Mouse (Mus musculus) midbrain, embryonic 16.5 days (tissue): ENCODE measurements around the gene Zcchc24. TPM values are rescaled to one million over a fixed set of nuclear protein-coding genes. Genes with fewer than 3 reads are reported as not detected.

Experiments
- ATAC-seq: fragments of 200-750 bp; cut with Nextera tagmentation; 2 replicates; pipeline ENCODE4 v1.8.0; 2017; ENCODE audit warnings: moderate TSS enrichment
- H3K27ac ChIP-seq: fragments of 300-500 bp; sonication (generic); 2 replicates; pipeline ENCODE4 v1.5.1; 2014; ENCODE audit warnings: mild to moderate bottlenecking, low read length, mixed read lengths
- H3K27me3 ChIP-seq: fragments of 300-500 bp; sonication (generic); 2 replicates; pipeline ENCODE4 v1.6.1; 2014; ENCODE audit warnings: low read depth, low read length, mixed read lengths; ENCODE audit not compliant: control insufficient read depth, insufficient read depth
- H3K36me3 ChIP-seq: fragments of 300-500 bp; sonication (generic); 2 replicates; pipeline ENCODE4 v1.6.1; 2014; ENCODE audit warnings: mild to moderate bottlenecking, low read length, moderate library complexity, mixed read lengths; ENCODE audit not compliant: control insufficient read depth, insufficient read depth
- H3K4me1 ChIP-seq: fragments of 300-500 bp; sonication (generic); 2 replicates; pipeline ENCODE4 v1.6.1; 2014; ENCODE audit warnings: mild to moderate bottlenecking, low read length, mixed read lengths; ENCODE audit not compliant: control insufficient read depth, insufficient read depth
- H3K4me2 ChIP-seq: fragments of 300-500 bp; sonication (generic); 2 replicates; pipeline ENCODE4 v1.6.1; 2014; ENCODE audit warnings: mild to moderate bottlenecking, low read length, mixed read lengths
- H3K4me3 ChIP-seq: fragments of 300-500 bp; sonication (generic); 2 replicates; pipeline ENCODE4 v1.5.1; 2014; ENCODE audit warnings: low read depth, mild to moderate bottlenecking, low read length, moderate library complexity, mixed read lengths
- H3K9ac ChIP-seq: fragments of 300-500 bp; sonication (generic); 2 replicates; pipeline ENCODE4 v1.6.1; 2014; ENCODE audit warnings: low read depth, low read length, mixed read lengths
- H3K9me3 ChIP-seq: fragments of 300-500 bp; sonication (generic); replicated peaks from 2 replicates; pipeline ENCODE4 v1.6.1; 2014; ENCODE audit warnings: mild to moderate bottlenecking, low read length, mixed read lengths; ENCODE audit not compliant: control insufficient read depth, poor library complexity, severe bottlenecking
- WGBS: fragments of 180-500 bp; shearing (Covaris S2); extraction: QIAGEN DNeasy Blood & Tissue Kit; methylation state at CpG from one replicate; pipeline ENCODE4 v1.1.7; 2014; 5-methylcytosine and 5-hydroxymethylcytosine counted together
- polyA plus RNA-seq: library from polyadenylated mRNA; unstranded; fragments of >200 nt; fragmentation: Nextera tagmentation; extraction: Ambion mirVana; gene quantifications from 2 replicates; pipeline ENCODE4 v1.2.1, GENCODE M21; 2015

The Zcchc24 gene
- polyA plus RNA-seq, 1 experiment from 2014 or later: 12.2 TPM

DNA sequence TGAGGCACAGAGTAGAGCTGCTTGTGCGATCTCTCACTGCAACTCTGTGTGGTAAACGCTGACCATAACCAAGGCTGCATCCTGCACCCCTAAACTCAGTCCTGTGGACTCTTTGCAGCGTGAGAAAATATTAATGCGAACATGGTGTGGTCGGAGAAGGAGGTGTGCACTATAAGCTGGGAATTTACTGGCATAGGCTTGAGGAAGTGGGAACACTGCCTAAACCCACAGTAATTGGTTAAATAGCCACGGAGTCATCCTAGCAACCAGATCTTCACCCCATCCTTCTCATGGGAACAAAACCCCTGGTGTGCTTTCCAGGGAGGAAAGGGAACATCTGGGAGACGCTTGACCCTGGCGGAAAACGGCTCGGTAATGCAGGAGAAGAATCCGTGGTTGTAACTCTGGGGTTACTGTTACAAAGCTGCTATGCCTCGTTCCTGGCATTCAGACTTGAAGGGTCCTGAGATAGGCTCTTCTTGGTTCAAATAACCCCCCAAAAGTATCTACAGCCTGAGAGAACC, 18.6 kb upstream of the Zcchc24 start:
- no peak for ATAC-seq
- H3K4me1 ChIP-seq: no peaks in the 10 kb centered on the region
- no peak overlapping the region for H3K27ac ChIP-seq
- no peak overlapping the region for H3K4me3 ChIP-seq
- no peak overlapping the region for H3K9ac ChIP-seq
- H3K27me3 ChIP-seq: no peaks in the 10 kb centered on the region
- WGBS: 77% methylated on average over 12 of the region's 12 CpGs
- H3K9me3 ChIP-seq: no peaks in the 10 kb centered on the region
- H3K4me2 ChIP-seq: no peak overlapping the region
- no peaks in the 10 kb centered on the region for H3K36me3 ChIP-seq

- H3K27me3 ChIP-seq: no peaks in the 10 kb centered on the region
- H3K4me1 ChIP-seq: no peaks in the 10 kb centered on the region
- H3K4me3 ChIP-seq: no peak overlapping the region
- 65% methylated on average over 5 of the region's 5 CpGs for WGBS
- ATAC-seq: no peak
- H3K9me3 ChIP-seq: no peaks in the 10 kb centered on the region
- no peak overlapping the region for H3K27ac ChIP-seq
- H3K4me2 ChIP-seq: no peak overlapping the region
- no peaks in the 10 kb centered on the region for H3K36me3 ChIP-seq
- no peak overlapping the region for H3K9ac ChIP-seq
Observed at GRCm38 (mm10) chr14:25786959-25787358, 18.1 kb upstream of the Zcchc24 start.

- no peak overlapping the region for H3K4me2 ChIP-seq
- H3K9ac ChIP-seq: no peak overlapping the region
- H3K9me3 ChIP-seq: no peaks in the 10 kb centered on the region
- H3K36me3 ChIP-seq: no peaks in the 10 kb centered on the region
- no peak for ATAC-seq
- no peak overlapping the region for H3K4me3 ChIP-seq
- H3K27me3 ChIP-seq: no peaks in the 10 kb centered on the region
- H3K4me1 ChIP-seq: no peaks in the 10 kb centered on the region
- H3K27ac ChIP-seq: no peak overlapping the region
- 89% methylated on average over 4 of the region's 4 CpGs for WGBS
Observed at GRCm38 (mm10) chr14:25785210-25785609, 16.4 kb upstream of the Zcchc24 start.

DNA sequence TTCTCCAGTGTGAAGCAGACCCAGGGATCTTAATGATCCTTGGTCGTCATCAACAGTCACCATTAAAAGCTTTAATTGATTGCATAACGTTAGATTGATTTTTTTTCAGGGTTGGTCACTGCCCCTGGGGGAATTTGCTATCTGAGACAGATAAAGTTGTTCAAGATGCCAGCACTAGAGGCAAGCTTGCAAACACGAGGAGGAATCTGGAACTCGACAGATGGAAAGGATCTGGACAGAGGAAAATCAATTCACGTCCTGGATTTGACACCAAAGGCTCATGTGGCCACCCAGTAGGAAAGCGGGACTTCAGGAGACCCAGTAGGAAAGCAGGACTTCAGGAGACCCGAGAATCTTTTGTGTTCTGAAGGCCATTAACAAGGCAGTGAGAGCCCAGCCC, 14.4 kb upstream of the Zcchc24 start:
- H3K4me3 ChIP-seq: no peak overlapping the region
- 66% methylated on average over 7 of the region's 7 CpGs for WGBS

GRCm38 (mm10) chr14:25780601-25781000, 11.8 kb upstream of the Zcchc24 start:
- Histone ChIP-seq H3K4me3 (no peak overlapping the region), H3K36me3 (no peaks in the 10 kb centered on the region), H3K27me3 (no peaks in the 10 kb centered on the region), H3K9ac (no peak overlapping the region), H3K4me1 (no peaks in the 10 kb centered on the region), H3K27ac (no peak overlapping the region), H3K4me2 (no peak overlapping the region), H3K9me3 (no peaks in the 10 kb centered on the region)
- WGBS: 56% methylated on average over 11 of the region's 11 CpGs
- ATAC-seq: no peak

More for the DNA sequence above, 14.4 kb upstream of the Zcchc24 start:
- Histone ChIP-seq H3K4me1 (no peaks in the 10 kb centered on the region), H3K27me3 (no peaks in the 10 kb centered on the region), H3K36me3 (no peaks in the 10 kb centered on the region), H3K4me2 (no peak overlapping the region), H3K9ac (no peak overlapping the region), H3K9me3 (no peaks in the 10 kb centered on the region), H3K27ac (no peak overlapping the region)
- ATAC-seq: no peak

GRCm38 (mm10) chr14:25776294-25776693, 7.5 kb upstream of the Zcchc24 start:
- H3K9ac ChIP-seq: no peak overlapping the region
- no peaks in the 10 kb centered on the region for H3K27me3 ChIP-seq
- no peak overlapping the region for H3K4me3 ChIP-seq
- ATAC-seq: no peak
- H3K9me3 ChIP-seq: no peaks in the 10 kb centered on the region
- H3K27ac ChIP-seq: no peak overlapping the region
- no peak overlapping the region for H3K4me2 ChIP-seq
- no peaks in the 10 kb centered on the region for H3K36me3 ChIP-seq
- no peaks in the 10 kb centered on the region for H3K4me1 ChIP-seq
- WGBS: 69% methylated on average over 6 of the region's 6 CpGs

DNA sequence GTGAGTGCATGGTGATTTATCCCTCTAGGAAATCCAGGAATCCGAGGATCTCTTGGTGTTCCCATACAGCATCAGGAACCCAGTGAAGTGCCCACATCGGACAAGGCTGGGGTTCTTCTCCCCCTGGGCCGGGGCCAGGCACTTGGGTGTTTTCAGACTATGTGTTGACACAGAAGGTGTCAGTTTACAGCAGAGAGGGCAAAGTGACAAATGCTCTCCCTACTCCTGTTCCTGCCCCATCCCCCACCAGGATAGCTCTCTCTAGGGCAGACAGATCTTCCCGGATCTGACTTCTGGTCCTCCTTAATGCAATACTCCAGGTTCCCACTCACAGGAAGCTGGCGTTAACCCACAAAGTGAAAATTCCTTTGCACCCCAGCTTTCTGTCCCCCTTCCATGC, 5.3 kb upstream of the Zcchc24 start:
- WGBS: 52% methylated on average over 5 of the region's 5 CpGs
- no peak overlapping the region for H3K4me3 ChIP-seq
- no peak overlapping the region for H3K4me2 ChIP-seq
- no peaks in the 10 kb centered on the region for H3K9me3 ChIP-seq
- H3K9ac ChIP-seq: no peak overlapping the region
- no peak for ATAC-seq
- H3K4me1 ChIP-seq: peaks cover 2% of the 10 kb centered on the region; the same call in 1 of the 2 replicates
- no peaks in the 10 kb centered on the region for H3K36me3 ChIP-seq
- H3K27me3 ChIP-seq: no peaks in the 10 kb centered on the region
- no peak overlapping the region for H3K27ac ChIP-seq

GRCm38 (mm10) chr14:25773039-25773438, 4.2 kb upstream of the Zcchc24 start:
- no peaks in the 10 kb centered on the region for H3K36me3 ChIP-seq
- no peaks in the 10 kb centered on the region for H3K9me3 ChIP-seq
- H3K4me1 ChIP-seq: peaks cover 6% of the 10 kb centered on the region
- no peak overlapping the region for H3K9ac ChIP-seq
- no peak overlapping the region for H3K4me2 ChIP-seq
- H3K4me3 ChIP-seq: no peak overlapping the region
- H3K27me3 ChIP-seq: no peaks in the 10 kb centered on the region
- H3K27ac ChIP-seq: no peak overlapping the region
- 70% methylated on average over 4 of the region's 4 CpGs for WGBS
- no peak for ATAC-seq

- Histone ChIP-seq H3K36me3 (no peaks in the 10 kb centered on the region), H3K27ac (no peak overlapping the region), H3K9me3 (no peaks in the 10 kb centered on the region), H3K9ac (no peak overlapping the region), H3K4me1 (peaks cover 6% of the 10 kb centered on the region), H3K4me3 (no peak overlapping the region), H3K4me2 (peak overlapping the region; percentile 96; the same call in 1 of the 2 replicates), H3K27me3 (no peaks in the 10 kb centered on the region)
- 18% methylated on average over 6 of the region's 8 CpGs for WGBS
- no peak for ATAC-seq
Observed at GRCm38 (mm10) chr14:25769626-25770306, 927 bp upstream of the Zcchc24 start.
